Comparison of ENCODE assay signal across 8 mouse cellular contexts in the genomic region with DNA sequence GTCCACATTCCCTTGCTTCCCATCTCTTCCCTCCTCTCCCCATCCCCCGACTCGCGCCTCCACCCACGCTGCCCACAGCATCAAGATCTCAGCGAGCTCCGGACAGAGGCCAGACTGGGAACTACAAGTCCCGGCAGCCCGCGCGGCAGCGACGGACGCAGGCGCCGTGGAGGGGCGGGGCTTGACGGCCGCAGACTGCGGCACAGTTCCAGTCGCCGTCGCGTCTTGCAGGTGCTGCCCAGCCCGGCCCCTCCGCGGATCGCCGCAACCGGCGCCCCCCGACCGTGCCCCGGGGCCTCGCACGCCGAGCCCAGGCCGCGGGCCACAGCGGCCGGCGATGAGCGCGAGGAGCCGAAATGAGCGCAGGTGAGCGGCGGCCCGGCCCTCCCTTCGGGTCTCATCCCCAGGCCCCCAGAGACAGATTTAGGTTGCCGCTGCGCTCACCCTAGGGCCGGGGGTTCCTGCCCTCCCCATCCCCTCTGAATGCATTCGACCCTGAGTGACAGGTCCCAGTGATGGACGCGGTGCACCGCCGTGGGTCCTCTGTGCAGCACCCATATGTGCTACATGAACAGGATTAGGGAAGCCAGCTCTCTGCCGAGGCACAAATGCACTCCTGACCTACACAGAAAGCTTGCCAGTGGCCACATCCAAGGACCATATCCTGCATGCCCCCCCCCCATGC. TPM values are rescaled to one million over a fixed set of nuclear protein-coding genes. Genes with fewer than 3 reads are reported as not detected.
A peak's percentile ranks its signal among the peaks of the same experiment; 100 is the strongest.
DNase-seq lines count a peak whose midpoint lies in the region; ATAC-seq and TF ChIP-seq lines count a peak whose summit lies in the region.

A gene (plus strand): TSS at position 163 of the 685 bp plus-strand sequence.

- peak; percentile 82 for DNase-seq in brain, embryonic 18.5 days (ENCODE audit: low read depth, low spot score)
- peak; percentile 95 for DNase-seq in kidney, postnatal 10 days
- DNase-seq in natural killer cell, adult 2 months (ENCODE audit: low spot score in 2 of 2): peak; percentile 70 to 80

- H3K9me3 ChIP-seq in heart, embryonic 13.5 days: no peaks in the 10 kb centered on the region; the same call in 1 of the 2 replicates
- H3K9me3 ChIP-seq in liver, embryonic 12.5 days (replicated peaks): no peaks in the 10 kb centered on the region
- no peaks in the 10 kb centered on the region for H3K9me3 ChIP-seq in stomach, embryonic 15.5 days

- H3K27me3 ChIP-seq in C2C12 (ENCODE audit: control insufficient read depth, insufficient read depth, insufficient read length): peaks cover 3% of the 10 kb centered on the region
- 0 out of 2 replicates have a peak, but pooled peaks cover 7% of the 10 kb centered on the region for H3K27me3 ChIP-seq in heart, embryonic 13.5 days (replicated peaks)
- no peaks in the 10 kb centered on the region; the same call in 1 of the 2 replicates for H3K27me3 ChIP-seq in liver, embryonic 12.5 days (replicated peaks)
- no peaks in the 10 kb centered on the region for H3K27me3 ChIP-seq in stomach, embryonic 15.5 days (replicated peaks)

- peak within 1 kb of the TSS; percentile 63 for H3ac ChIP-seq in C2C12 (ENCODE audit: control insufficient read depth, insufficient read length, low read depth)

- H3K36me3 ChIP-seq in C2C12 (ENCODE audit: control insufficient read depth, insufficient read depth): no peaks in the 10 kb centered on the region
- 0 out of 2 replicates have a peak, but pooled peaks cover under 1% of the 10 kb centered on the region for H3K36me3 ChIP-seq in heart, embryonic 13.5 days
- peaks cover 3% of the 10 kb centered on the region; the same call in 1 of the 2 replicates for H3K36me3 ChIP-seq in liver, embryonic 12.5 days
- H3K36me3 ChIP-seq in stomach, embryonic 15.5 days: peaks cover 3% of the 10 kb centered on the region; the same call in 1 of the 2 replicates

- no peaks in the 10 kb centered on the region for H3K79me3 ChIP-seq in C2C12 (ENCODE audit: low read depth)

- TF ChIP-seq CTCF in C2C12 (IDR thresholded peaks at IDR 0.05; ENCODE audit: control insufficient read depth, insufficient read depth, insufficient read length): no peak

- H3K4me1 ChIP-seq in heart, embryonic 13.5 days: peaks cover 40% of the 10 kb centered on the region
- peaks cover 52% of the 10 kb centered on the region for H3K4me1 ChIP-seq in liver, embryonic 12.5 days
- peaks cover 27% of the 10 kb centered on the region for H3K4me1 ChIP-seq in stomach, embryonic 15.5 days

- H3K27ac ChIP-seq in heart, embryonic 13.5 days (replicated peaks): 0 out of 2 replicates have a peak within 1 kb of the TSS, but pooled peaks have one; percentile 28
- peak within 1 kb of the TSS; percentile 23; the same call in 1 of the 2 replicates for H3K27ac ChIP-seq in liver, embryonic 12.5 days
- no peak within 1 kb of the TSS for H3K27ac ChIP-seq in stomach, embryonic 15.5 days

- no peaks in the 10 kb centered on the region for H3K79me2 ChIP-seq in C2C12 (ENCODE audit: control insufficient read depth, insufficient read depth)

- peak within 1 kb of the TSS; percentile 52 for H3K4me3 ChIP-seq in C2C12 (ENCODE audit: insufficient read depth, poor library complexity, severe bottlenecking)
- peak within 1 kb of the TSS; percentile 95 for H3K4me3 ChIP-seq in heart, embryonic 13.5 days
- H3K4me3 ChIP-seq in liver, embryonic 12.5 days: peak within 1 kb of the TSS; percentile 73
- H3K4me3 ChIP-seq in stomach, embryonic 15.5 days (replicated peaks): peak within 1 kb of the TSS; percentile 86

- H3K9ac ChIP-seq in heart, embryonic 13.5 days: peak within 1 kb of the TSS; percentile 96
- peak within 1 kb of the TSS; percentile 75 for H3K9ac ChIP-seq in liver, embryonic 12.5 days
- H3K9ac ChIP-seq in stomach, embryonic 15.5 days: peak within 1 kb of the TSS; percentile 75

- peak within 1 kb of the TSS; percentile 93 for H3K4me2 ChIP-seq in heart, embryonic 13.5 days
- H3K4me2 ChIP-seq in liver, embryonic 12.5 days: peak within 1 kb of the TSS; percentile 85
- H3K4me2 ChIP-seq in stomach, embryonic 15.5 days: peak within 1 kb of the TSS; percentile 82

- under 1% methylated on average over 58 of the region's 58 CpGs for WGBS in heart, embryonic 13.5 days
- under 1% methylated on average over 54 of the region's 58 CpGs for WGBS in liver, embryonic 12.5 days (ENCODE audit: insufficient replicate concordance)
- under 1% methylated on average over 58 of the region's 58 CpGs for WGBS in stomach, embryonic 15.5 days

- ATAC-seq in erythroid progenitor cell, adult 5-6 weeks (replicated peaks; ENCODE audit: low FRiP score, poor library complexity, severe bottlenecking): peak; percentile 97
- peak; percentile 76 for ATAC-seq in heart, embryonic 13.5 days (ENCODE audit: extremely low read depth, insufficient number of reproducible peaks, low FRiP score, low TSS enrichment)
- peak; percentile 86 for ATAC-seq in liver, embryonic 12.5 days
- ATAC-seq in stomach, embryonic 15.5 days (ENCODE audit: insufficient read depth, low FRiP score, low read depth): peak; percentile 80

TF ChIP-seq in C2C12, 6 proteins besides CTCF, POLR2A, EP300 and RAD21:
- TF ChIP-seq CEBPB (IDR thresholded peaks at IDR 0.05; ENCODE audit: low read depth) (no peak), MYOG (IDR thresholded peaks at IDR 0.05; ENCODE audit: control insufficient read depth, extremely low read depth, insufficient read length) (no peak), MAX (IDR thresholded peaks at IDR 0.05) (no peak), MYOD1 (IDR thresholded peaks at IDR 0.05; ENCODE audit: control insufficient read depth, insufficient read length, low read depth) (no peak), FOSL1 (IDR thresholded peaks at IDR 0.05; ENCODE audit: insufficient read depth, low read length, poor library complexity, severe bottlenecking) (no peak), USF1 (IDR thresholded peaks at IDR 0.05; ENCODE audit: low read depth) (no peak)

RNA-seq across cellular contexts. Expression of the gene that starts here (rescaled TPM):
- 17.1 TPM for polyA plus RNA-seq in C2C12 (2012; fragmentation: generic; extraction: Trizol)
- total RNA-seq in erythroid progenitor cell, adult 5-6 weeks (2015; ENCODE audit: low replicate concordance): 4.2 and 10.8 TPM in 2 replicates
- 6.0 and 18.0 TPM in 2 replicates for total RNA-seq in erythroid progenitor cell, adult 5-6 weeks (2017; ENCODE audit: low replicate concordance)
- 28.7 and 29.4 TPM in 2 replicates for polyA plus RNA-seq in heart, embryonic 13.5 days (2015; fragmentation: Nextera tagmentation; extraction: Ambion mirVana)
- polyA plus RNA-seq in liver, embryonic 12.5 days (2016; fragmentation: Nextera tagmentation; extraction: Ambion mirVana): 30.8 and 31.4 TPM in 2 replicates
- 42.7 and 45.9 TPM in 2 replicates for polyA plus RNA-seq in stomach, embryonic 15.5 days (2015; fragmentation: Nextera tagmentation; extraction: Ambion mirVana)
